Mouse (Mus musculus): ENCODE measurements around the gene Fbn1.

DNA sequence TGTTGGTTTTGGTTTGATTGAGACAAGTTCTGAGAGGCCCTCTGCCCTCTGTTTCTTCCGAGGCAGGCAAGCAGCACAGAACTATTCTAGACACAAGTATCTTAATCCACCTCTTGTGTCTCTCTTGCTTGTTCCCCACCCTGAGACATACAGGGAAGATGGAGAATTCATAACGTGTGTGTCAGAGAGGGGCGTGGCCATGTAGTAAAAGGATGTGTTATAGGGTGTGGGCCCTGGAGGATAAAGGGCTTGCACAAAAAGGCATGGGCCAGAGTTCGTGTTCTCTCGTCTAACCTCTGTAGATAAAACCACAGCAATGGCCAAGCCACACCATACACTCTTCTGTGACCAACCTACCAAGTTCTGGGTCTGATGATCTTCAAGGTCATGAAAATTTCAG lies 18.8 kb upstream of the Fbn1 start:
- no peak for TF ChIP-seq CTCF (IDR thresholded peaks at IDR 0.05; ENCODE audit: low read depth, low read length)
- no peak for TF ChIP-seq POLR2A (IDR thresholded peaks at IDR 0.05; ENCODE audit: borderline replicate concordance, low read depth, low read length)

Measured in bone marrow macrophage, adult 2 months (primary cell).